Mouse (Mus musculus): ENCODE measurements at regions not wholly inside any gene's neighbourhood (a gene's known extent, or its start where the extent isn't known, plus 50 kb on each side); places are given as distances from the start of the nearest gene placed in this dataset.

DNA sequence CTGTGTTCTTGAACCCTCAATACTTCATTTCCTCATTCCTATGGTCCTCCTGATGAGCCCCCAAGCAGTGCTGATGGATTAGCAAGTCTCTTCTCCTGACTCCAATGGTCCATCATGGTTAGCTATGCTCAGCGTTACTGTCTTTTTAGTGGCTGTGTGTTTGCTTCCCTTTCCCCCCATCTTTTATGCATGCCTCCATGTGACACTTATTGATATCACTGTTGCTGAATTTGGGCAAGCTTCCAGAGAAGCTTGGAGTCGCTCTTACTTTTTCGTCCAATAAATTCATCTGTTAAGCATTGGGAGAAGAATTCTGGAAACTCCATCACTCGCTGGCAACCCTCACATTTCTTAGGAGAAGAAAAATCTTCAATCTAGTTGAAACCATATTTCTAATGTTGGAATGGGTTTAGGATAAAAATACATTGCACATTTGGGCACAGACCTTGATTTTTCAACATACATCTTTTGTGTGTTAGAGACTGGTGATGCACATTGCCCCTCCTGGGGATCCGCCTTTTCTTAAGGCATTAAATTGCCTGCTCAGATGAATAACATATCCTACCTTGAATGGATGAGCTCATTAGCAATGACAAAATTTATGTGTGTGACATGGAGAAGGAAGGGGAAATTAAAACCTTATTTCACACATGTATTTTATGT lies 107.7 kb upstream of the 4933402D24Rik start:
- no peak overlapping the region for H3K9ac ChIP-seq (ENCODE audit: control insufficient read depth, low read depth, low read length, poor library complexity, severe bottlenecking)
- H3K27me3 ChIP-seq (ENCODE audit: control insufficient read depth in 1 of 2, insufficient read depth in 2 of 2, low read length in 2 of 2): no peaks in the 10 kb centered on the region; a peak in 1 of 4 replicates
- no peaks in the 10 kb centered on the region for H3K4me1 ChIP-seq (ENCODE audit: control insufficient read depth in 1 of 2, insufficient read depth in 2 of 2, low read length in 2 of 2)
- H3K27ac ChIP-seq (ENCODE audit: control insufficient read depth, low read depth, low read length): no peak overlapping the region
- TF ChIP-seq POLR2AphosphoS5 (IDR thresholded peaks at IDR 0.05; ENCODE audit: borderline replicate concordance, low read depth, low read length): no peak
- no peak for TF ChIP-seq TCF12 (IDR thresholded peaks at IDR 0.05; ENCODE audit: low read depth, low read length)
- no peak for TF ChIP-seq ZMIZ1 (IDR thresholded peaks at IDR 0.05; ENCODE audit: low read depth, low read length)
- TF ChIP-seq MAZ (IDR thresholded peaks at IDR 0.05; ENCODE audit: low read depth, low read length): no peak
- TF ChIP-seq RAD21 (IDR thresholded peaks at IDR 0.05; ENCODE audit: low read depth, low read length): no peak
- TF ChIP-seq HCFC1 (IDR thresholded peaks at IDR 0.05; ENCODE audit: low read depth, low read length): no peak
- TF ChIP-seq SIN3A (IDR thresholded peaks at IDR 0.05; ENCODE audit: low read length): no peak
- TF ChIP-seq TAL1 (IDR thresholded peaks at IDR 0.05; ENCODE audit: low read length): no peak
- TF ChIP-seq ETS1 (IDR thresholded peaks at IDR 0.05; ENCODE audit: low read depth, low read length): no peak
- TF ChIP-seq CHD2 (IDR thresholded peaks at IDR 0.05; ENCODE audit: low read length): no peak
- TF ChIP-seq KAT2A (conservative IDR thresholded peaks at IDR 0.05; ENCODE audit: low read depth, low read length): no peak
- H3K36me3 ChIP-seq (ENCODE audit: control insufficient read depth in 1 of 2, insufficient read depth in 2 of 2, low read length in 2 of 2): no peaks in the 10 kb centered on the region
- no peak for DNase-seq (ENCODE audit: low read depth, low spot score)
- H3K9me3 ChIP-seq (replicated peaks; ENCODE audit: insufficient read depth, low read length): no peaks in the 10 kb centered on the region
- no peaks in the 10 kb centered on the region for H3K79me2 ChIP-seq (ENCODE audit: control insufficient read depth, insufficient read depth, low read length, poor library complexity)
- no peak overlapping the region for H3K4me3 ChIP-seq (ENCODE audit: control insufficient read depth in 1 of 2, insufficient read depth in 1 of 2, low read depth in 2 of 2, low read length in 2 of 2)

DNA sequence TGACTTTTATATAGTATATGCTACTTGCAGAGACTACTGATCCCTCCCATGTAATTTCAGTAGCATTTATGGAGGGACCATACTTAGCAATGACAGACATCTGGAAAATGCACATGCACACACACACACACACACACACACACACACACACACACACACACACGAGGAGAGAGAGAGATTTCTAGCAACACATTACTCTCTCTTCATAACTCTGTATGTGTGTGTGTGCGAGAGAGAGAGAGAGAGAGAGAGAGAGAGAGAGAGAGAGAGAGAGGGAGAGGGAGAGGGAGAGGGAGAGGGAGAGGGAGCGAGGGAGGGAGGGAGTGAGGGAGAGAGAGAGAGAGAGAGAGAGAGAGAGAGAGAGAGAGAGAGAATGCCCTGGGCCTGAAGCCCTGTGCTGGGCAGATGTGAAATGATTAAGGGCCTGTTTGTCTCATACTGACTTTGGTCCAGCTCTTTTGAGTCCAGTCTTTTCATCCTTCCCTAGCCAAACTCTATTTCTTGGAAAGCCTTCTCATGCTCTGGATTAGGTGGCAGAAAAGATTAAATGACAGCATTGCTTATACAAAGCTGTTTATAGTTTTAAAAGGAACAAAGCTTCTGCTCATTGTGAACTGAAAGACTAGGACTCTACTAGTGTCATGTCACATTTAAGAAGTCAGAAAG lies 106.4 kb upstream of the 4933402D24Rik start:
- H3K27ac ChIP-seq (ENCODE audit: control insufficient read depth, low read depth, low read length): no peak overlapping the region
- H3K9ac ChIP-seq (ENCODE audit: control insufficient read depth, low read depth, low read length, poor library complexity, severe bottlenecking): no peak overlapping the region
- H3K79me2 ChIP-seq (ENCODE audit: control insufficient read depth, insufficient read depth, low read length, poor library complexity): no peaks in the 10 kb centered on the region
- TF ChIP-seq SIN3A (IDR thresholded peaks at IDR 0.05; ENCODE audit: low read length) (no peak), UBTF (IDR thresholded peaks at IDR 0.05; ENCODE audit: borderline replicate concordance, insufficient read depth, low read depth, low read length) (no peak), RCOR1 (IDR thresholded peaks at IDR 0.05; ENCODE audit: low read depth, low read length) (no peak), MYC (IDR thresholded peaks at IDR 0.05; ENCODE audit: low read depth, low read length) (no peak), MXI1 (IDR thresholded peaks at IDR 0.05; ENCODE audit: low read depth, low read length) (no peak), USF1 (IDR thresholded peaks at IDR 0.05; ENCODE audit: low read depth, low read length) (no peak), BHLHE40 (IDR thresholded peaks at IDR 0.05; ENCODE audit: borderline replicate concordance, low read depth, low read length) (no peak), POLR2A (IDR thresholded peaks at IDR 0.05; ENCODE audit: control insufficient read depth in 1 of 2, insufficient read depth in 1 of 2, low read depth in 1 of 2, low read length in 2 of 2, poor library complexity in 1 of 2) (no peak), ETS1 (IDR thresholded peaks at IDR 0.05; ENCODE audit: low read depth, low read length) (no peak), SMC3 (IDR thresholded peaks at IDR 0.05; ENCODE audit: low read depth, low read length) (no peak), TCF12 (IDR thresholded peaks at IDR 0.05; ENCODE audit: low read depth, low read length) (no peak), NRF1 (IDR thresholded peaks at IDR 0.05; ENCODE audit: insufficient read depth, low read depth, low read length, poor library complexity, severe bottlenecking) (no peak), JUND (IDR thresholded peaks at IDR 0.05; ENCODE audit: low read depth, low read length) (no peak), NELFE (IDR thresholded peaks at IDR 0.05; ENCODE audit: low read depth, low read length) (no peak), MAX (IDR thresholded peaks at IDR 0.05; ENCODE audit: low read length) (no peak), ZC3H11A (IDR thresholded peaks at IDR 0.05; ENCODE audit: low read depth, low read length) (no peak)
- no peaks in the 10 kb centered on the region for H3K36me3 ChIP-seq (ENCODE audit: control insufficient read depth in 1 of 2, insufficient read depth in 2 of 2, low read length in 2 of 2)
- H3K4me1 ChIP-seq (ENCODE audit: control insufficient read depth in 1 of 2, insufficient read depth in 2 of 2, low read length in 2 of 2): no peaks in the 10 kb centered on the region
- H3K4me3 ChIP-seq (ENCODE audit: control insufficient read depth in 1 of 2, insufficient read depth in 1 of 2, low read depth in 2 of 2, low read length in 2 of 2): no peak overlapping the region
- no peak for DNase-seq (ENCODE audit: low read depth, low spot score)
- no peaks in the 10 kb centered on the region for H3K9me3 ChIP-seq (replicated peaks; ENCODE audit: insufficient read depth, low read length)
- no peaks in the 10 kb centered on the region; a peak in 1 of 4 replicates for H3K27me3 ChIP-seq (ENCODE audit: control insufficient read depth in 1 of 2, insufficient read depth in 2 of 2, low read length in 2 of 2)
